Mouse (Mus musculus) G1E (cell line): ENCODE measurements around the gene Qrfp.

Experiments
- CTCF ChIP-seq: IDR thresholded peaks from 2 replicates; pipeline ENCODE4 v1.5.1; 2012; ENCODE audit warnings: low read depth, low read length, inconsistent platforms, mixed read lengths
- GATA1 ChIP-seq: IDR thresholded peaks from 2 replicates; pipeline ENCODE4 v1.6.1; 2012; ENCODE audit warnings: borderline replicate concordance, low read length, inconsistent platforms, mixed read lengths
- GATA2 ChIP-seq: IDR thresholded peaks from 2 replicates; pipeline ENCODE4 v1.6.1; 2012; ENCODE audit warnings: low read depth, low read length, inconsistent platforms, borderline replicate concordance
- POLR2AphosphoS5 ChIP-seq: IDR thresholded peaks from 2 replicates; pipeline ENCODE4 v1.6.1; 2012; ENCODE audit warnings: low read depth, low read length, inconsistent platforms; ENCODE audit not compliant: insufficient replicate concordance
- TAL1 ChIP-seq: conservative IDR thresholded peaks from 2 replicates; pipeline ENCODE4 v1.6.1; 2012; ENCODE audit warnings: low read depth, low read length, inconsistent platforms, mixed read lengths

DNA sequence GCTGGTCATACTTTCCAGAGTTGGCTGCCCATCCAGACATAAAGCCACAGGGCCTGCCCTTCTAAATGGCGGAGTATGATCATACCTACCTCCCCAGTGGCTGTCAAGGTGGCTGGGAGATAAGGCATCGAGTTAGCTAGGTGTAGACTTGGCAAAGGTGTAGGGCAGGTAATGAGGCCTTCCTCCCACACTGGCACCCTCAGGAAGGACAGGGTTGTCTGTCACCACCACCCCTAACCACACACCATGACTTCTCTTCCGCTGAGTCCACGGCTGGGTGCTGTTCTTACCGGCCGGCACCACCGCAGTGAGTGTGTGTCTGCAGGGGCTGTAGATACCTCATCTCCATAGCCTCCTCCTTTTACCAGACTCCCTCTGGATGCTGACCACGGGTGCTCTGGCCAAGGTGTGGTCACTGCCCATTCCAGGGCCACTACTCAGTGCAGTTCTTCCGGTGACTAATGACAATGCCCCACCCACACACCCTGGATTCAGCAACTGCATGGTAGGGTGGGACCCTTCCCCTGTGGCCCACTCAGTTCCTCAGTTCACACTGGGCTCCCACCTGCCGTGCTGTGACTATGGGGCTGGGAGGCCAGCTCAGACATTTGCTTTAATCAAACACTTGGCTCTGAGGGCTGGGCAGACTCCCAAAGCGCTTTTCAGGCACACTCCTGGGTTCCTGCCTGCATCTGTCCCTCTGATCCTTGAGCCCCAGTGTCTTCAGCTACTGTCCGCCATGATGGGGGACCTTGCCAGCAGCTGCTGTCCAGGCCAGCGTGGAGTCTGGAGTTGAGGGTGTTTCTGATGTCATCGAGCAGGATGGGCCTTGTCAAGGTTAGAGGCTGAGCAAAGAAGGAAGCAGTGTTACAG is 942 bp upstream of the Qrfp start:
- TF ChIP-seq CTCF (no peak), GATA1 (no peak), POLR2AphosphoS5 (no peak), TAL1 (no peak), GATA2 (no peak)
